Mouse (Mus musculus): ENCODE measurements around the gene Hal. TPM values are rescaled to one million over a fixed set of nuclear protein-coding genes. Genes with fewer than 3 reads are reported as not detected.

The Hal gene
- total RNA-seq (2021) = under 1 TPM; 0.26 to 0.56 TPM
- long read RNA-seq, experiment 1 = 0 reads
- long read RNA-seq, experiment 2, partial matches to known transcripts = 1 of 1 reads
- long read RNA-seq, experiment 2, other reads (novel, unspliced or antisense) = 0 of 1 reads

- DNase-seq (ENCODE audit: low spot score in 2 of 2) = no peak
These were observed at the start of gene Hal for GRCm38 (mm10) chr10:93488066-93488827. Gene Hal, plus strand, starts transcription at chr10:93488768.

GRCm38 (mm10) chr10:93441501-93441900, 47.1 kb upstream of the Hal start:
- DNase-seq (ENCODE audit: low spot score in 2 of 2) = no peak

- DNase-seq (ENCODE audit: low spot score in 2 of 2) = no peak
These were observed 46.4 kb upstream of the Hal start for GRCm38 (mm10) chr10:93442183-93442582.

- DNase-seq (ENCODE audit: low spot score in 2 of 2) = no peak
These were observed 44.2 kb upstream of the Hal start for GRCm38 (mm10) chr10:93444407-93444806.

- DNase-seq (ENCODE audit: low spot score in 2 of 2) = no peak
These were observed 41.2 kb upstream of the Hal start for GRCm38 (mm10) chr10:93447398-93447797.

GRCm38 (mm10) chr10:93454652-93455014, 33.9 kb upstream of the Hal start:
- no peak for DNase-seq (ENCODE audit: low spot score in 2 of 2)

GRCm38 (mm10) chr10:93460106-93460505, 28.5 kb upstream of the Hal start:
- no peak for DNase-seq (ENCODE audit: low spot score in 2 of 2)

GRCm38 (mm10) chr10:93462692-93463382, 25.7 kb upstream of the Hal start:
- no peak for DNase-seq (ENCODE audit: low spot score in 2 of 2)

GRCm38 (mm10) chr10:93463611-93464010, 25.0 kb upstream of the Hal start:
- DNase-seq (ENCODE audit: low spot score in 2 of 2) = no peak

- DNase-seq (ENCODE audit: low spot score in 2 of 2) = no peak
These were observed 21.3 kb upstream of the Hal start for GRCm38 (mm10) chr10:93467259-93467658.

- no peak for DNase-seq (ENCODE audit: low spot score in 2 of 2)
These were observed 20.8 kb upstream of the Hal start for GRCm38 (mm10) chr10:93467791-93468190.

GRCm38 (mm10) chr10:93471415-93471814, 17.2 kb upstream of the Hal start:
- peak; percentile 84 to 87 for DNase-seq (ENCODE audit: low spot score in 2 of 2)

- no peak for DNase-seq (ENCODE audit: low spot score in 2 of 2)
These were observed 4.1 kb upstream of the Hal start for GRCm38 (mm10) chr10:93484511-93484910.

GRCm38 (mm10) chr10:93485055-93485691, 3.4 kb upstream of the Hal start:
- DNase-seq (ENCODE audit: low spot score in 2 of 2) = peak; percentile 18 to 32

GRCm38 (mm10) chr10:93486622-93487021, 1.9 kb upstream of the Hal start:
- no peak for DNase-seq (ENCODE audit: low spot score in 2 of 2)

- no peak for DNase-seq (ENCODE audit: low spot score in 2 of 2)
These were observed 259 bp downstream of the Hal start for GRCm38 (mm10) chr10:93488828-93489226.

- DNase-seq (ENCODE audit: low spot score in 2 of 2) = no peak
These were observed 1.9 kb downstream of the Hal start for GRCm38 (mm10) chr10:93490451-93490850.

GRCm38 (mm10) chr10:93500864-93501263, 12.3 kb downstream of the Hal start:
- no peak for DNase-seq (ENCODE audit: low spot score in 2 of 2)

- no peak for DNase-seq (ENCODE audit: low spot score in 2 of 2)
These were observed 12.8 kb downstream of the Hal start for GRCm38 (mm10) chr10:93501346-93501745.

- DNase-seq (ENCODE audit: low spot score in 2 of 2) = no peak
These were observed 19.9 kb downstream of the Hal start for GRCm38 (mm10) chr10:93508383-93508970.

- no peak for DNase-seq (ENCODE audit: low spot score in 2 of 2)
These were observed 21.1 kb downstream of the Hal start for GRCm38 (mm10) chr10:93509532-93510153.

Measured in adrenal gland, adult 18-20 months (tissue).